8 mouse cellular contexts compared by ENCODE assay signal in the genomic region with DNA sequence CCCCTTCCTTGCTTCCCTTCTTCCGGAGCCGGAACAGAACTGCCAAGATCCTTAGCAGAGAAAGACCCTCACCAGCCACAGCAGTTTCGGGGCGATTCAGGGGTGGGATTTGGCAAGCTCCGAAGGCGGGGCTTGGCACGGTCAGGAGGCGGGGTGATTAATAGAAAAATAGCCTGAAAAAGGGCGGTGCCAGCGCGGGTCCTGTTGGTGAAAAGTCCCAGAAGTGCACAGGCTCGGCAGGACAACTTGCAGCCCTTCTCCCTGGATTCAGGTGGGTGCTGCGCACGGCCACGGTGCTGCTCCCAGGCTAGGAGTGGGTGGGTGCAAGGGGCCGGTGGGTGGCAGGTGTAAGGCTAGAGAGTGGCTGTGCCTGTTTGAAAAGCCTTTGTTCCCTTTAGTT. TPM values are rescaled to one million over a fixed set of nuclear protein-coding genes. Genes with fewer than 3 reads are reported as not detected.
DNase-seq lines count a peak whose midpoint lies in the region; ATAC-seq and TF ChIP-seq lines count a peak whose summit lies in the region.

No protein-coding gene starts in this region.

- 2% methylated on average over 16 of the region's 16 CpGs for WGBS in hindbrain, postnatal 0 days
- under 1% methylated on average over 16 of the region's 16 CpGs for WGBS in liver, embryonic 15.5 days (ENCODE audit: insufficient replicate concordance)

- 0 out of 2 replicates have a peak, but pooled peaks cover 10% of the 10 kb centered on the region for H3K4me1 ChIP-seq in hindbrain, postnatal 0 days (ENCODE audit: insufficient read depth, low read length)
- H3K4me1 ChIP-seq in liver, embryonic 15.5 days (replicated peaks) = no peaks in the 10 kb centered on the region; the same call in 1 of the 2 replicates

- no peaks in the 10 kb centered on the region for H3K36me3 ChIP-seq in hindbrain, postnatal 0 days (ENCODE audit: insufficient read depth, low read length)
- no peaks in the 10 kb centered on the region for H3K36me3 ChIP-seq in liver, embryonic 15.5 days (replicated peaks)

- intact Hi-C loops in gastrocnemius, postnatal 14 days (cut with DNase I; ENCODE audit: low total_unique reads) = no loop called here

- H3K9me3 ChIP-seq in hindbrain, postnatal 0 days (ENCODE audit: low read length) = no peaks in the 10 kb centered on the region
- H3K9me3 ChIP-seq in liver, embryonic 15.5 days (replicated peaks) = no peaks in the 10 kb centered on the region

- H3K27me3 ChIP-seq in hindbrain, postnatal 0 days (ENCODE audit: insufficient read depth, low read length) = peaks cover 6% of the 10 kb centered on the region; the same call in 1 of the 2 replicates
- H3K27me3 ChIP-seq in liver, embryonic 15.5 days = no peaks in the 10 kb centered on the region

- peak overlapping the region; percentile 85 for H3K4me2 ChIP-seq in hindbrain, postnatal 0 days (ENCODE audit: low read depth, low read length)
- peak overlapping the region; percentile 52 for H3K4me2 ChIP-seq in liver, embryonic 15.5 days

- no peak for TF ChIP-seq CTCF in brain, embryonic 14.5 days (IDR thresholded peaks at IDR 0.05; ENCODE audit: borderline replicate concordance, extremely low read depth, insufficient read depth, insufficient read length)
- TF ChIP-seq CTCF in hindbrain, postnatal 0 days (IDR thresholded peaks at IDR 0.05; ENCODE audit: low read depth) = no peak

- ATAC-seq in hindbrain, postnatal 0 days = peak; percentile 82
- peak; percentile 67 for ATAC-seq in liver, embryonic 15.5 days (ENCODE audit: insufficient read depth)

- peak overlapping the region; percentile 32; the same call in 1 of the 2 replicates for H3K27ac ChIP-seq in hindbrain, postnatal 0 days
- H3K27ac ChIP-seq in liver, embryonic 15.5 days (replicated peaks) = peak overlapping the region; percentile 76

- H3K9ac ChIP-seq in hindbrain, postnatal 0 days (replicated peaks; ENCODE audit: low read length) = peak overlapping the region; percentile 38
- H3K9ac ChIP-seq in liver, embryonic 15.5 days = no peak overlapping the region

- peak overlapping the region; percentile 47 for H3K4me3 ChIP-seq in hindbrain, postnatal 0 days (ENCODE audit: low read length)
- H3K4me3 ChIP-seq in liver, embryonic 15.5 days (replicated peaks) = peak overlapping the region; percentile 55

- 0 out of 2 replicates have a peak, but pooled peaks have one; percentile 10 for TF ChIP-seq POLR2A in brain, embryonic 14.5 days (IDR thresholded peaks at IDR 0.05; ENCODE audit: borderline replicate concordance, extremely low read depth, insufficient read depth, insufficient read length, poor library complexity, severe bottlenecking)

- DNase-seq in ES-CJ7 (ENCODE audit: low read depth, low spot score) = peak; percentile 58
- peak; percentile 86 for DNase-seq in brain, embryonic 14.5 days (ENCODE audit: low read depth)
- peak; percentile 36 for DNase-seq in gastrocnemius, postnatal 14 days
- DNase-seq in hindbrain, postnatal 0 days (ENCODE audit: low spot score) = peak; percentile 71
- peak; percentile 75 for DNase-seq in neural tube, embryonic 10.5 days (ENCODE audit: extremely low spot score, low spot score)
- DNase-seq in urinary bladder, postnatal 36 days (ENCODE audit: low spot score in 2 of 2) = peak; percentile 72 to 88
- DNase-seq in layer of hippocampus, postnatal 25 days (ENCODE audit: extremely low spot score in 1 of 2, low spot score in 1 of 2) = no peak

RNA-seq across cellular contexts. Expression of a gene that starts 0.2 kb away (rescaled TPM):
- polyA plus RNA-seq in brain, embryonic 14.5 days (2012; rRNA removed) = 41.5 and 42.5 TPM in 2 replicates
- 1 to 10 TPM; 9.4 to 9.8 TPM for total RNA-seq in gastrocnemius, postnatal 14 days (2021)
- total RNA-seq in hindbrain, postnatal 0 days (2014; rRNA removed) = 56.1 and 61.4 TPM in 2 replicates
- polyA plus RNA-seq in hindbrain, postnatal 0 days (2015; fragmentation: Nextera tagmentation; extraction: Ambion mirVana) = 140 and 155 TPM in 2 replicates
- 404 and 429 TPM in 2 replicates for polyA plus RNA-seq in liver, embryonic 15.5 days (2015; fragmentation: Nextera tagmentation; extraction: Ambion mirVana)
- 10 to 100 TPM; 10.4 to 12.2 TPM for total RNA-seq in layer of hippocampus, postnatal 25 days (2021)

Comparison
In these comparisons a context has a peak if more than half of its experiments do, and no peak if none do; other contexts are left out.
1. DNase-seq: peak in ES-CJ7 (single experiment), brain, embryonic 14.5 days (single experiment), gastrocnemius, postnatal 14 days (single experiment), hindbrain, postnatal 0 days (single experiment), neural tube, embryonic 10.5 days (single experiment) and urinary bladder, postnatal 36 days (2 of 2); none in layer of hippocampus, postnatal 25 days (0 of 2).